Mouse (Mus musculus) limb, embryonic 13.5 days (tissue): Measurements from ENCODE around the gene Pik3ip1. TPM values are rescaled to one million over a fixed set of nuclear protein-coding genes. Genes with fewer than 3 reads are reported as not detected.

Experiments used
- ATAC-seq: fragments of 200-750 bp; cut with Nextera tagmentation; 2 replicates; pipeline ENCODE4 v1.8.0; 2017; ENCODE audit warnings: low read depth, moderate number of reproducible peaks, moderate TSS enrichment; ENCODE audit not compliant: low FRiP score
- H3K27ac ChIP-seq: fragments of 300-500 bp; sonication (generic); 2 replicates; pipeline ENCODE4 v1.5.1; 2015; ENCODE audit warnings: inconsistent platforms, mild to moderate bottlenecking, moderate library complexity
- H3K27me3 ChIP-seq: fragments of 300-500 bp; sonication (generic); 2 replicates; pipeline ENCODE4 v1.6.1; 2015; ENCODE audit warnings: mild to moderate bottlenecking, inconsistent platforms
- H3K36me3 ChIP-seq: fragments of 300-500 bp; sonication (generic); 2 replicates; pipeline ENCODE4 v1.6.1; 2015; ENCODE audit warnings: inconsistent platforms, mild to moderate bottlenecking, moderate library complexity
- H3K4me1 ChIP-seq: fragments of 300-500 bp; sonication (generic); 2 replicates; pipeline ENCODE4 v1.6.1; 2015; ENCODE audit warnings: inconsistent platforms
- H3K4me2 ChIP-seq: fragments of 300-500 bp; sonication (generic); replicated peaks from 2 replicates; pipeline ENCODE4 v1.6.1; 2015; ENCODE audit warnings: inconsistent platforms, mild to moderate bottlenecking, moderate library complexity
- H3K4me3 ChIP-seq: fragments of 300-500 bp; sonication (generic); 2 replicates; pipeline ENCODE4 v1.5.1; 2015; ENCODE audit warnings: moderate library complexity, mild to moderate bottlenecking, inconsistent platforms
- H3K9ac ChIP-seq: fragments of 300-500 bp; sonication (generic); 2 replicates; pipeline ENCODE4 v1.6.1; 2015; ENCODE audit warnings: mild to moderate bottlenecking, inconsistent platforms
- H3K9me3 ChIP-seq: fragments of 300-500 bp; sonication (generic); 2 replicates; pipeline ENCODE4 v1.6.1; 2016; ENCODE audit warnings: inconsistent platforms
- WGBS: fragments of 180-500 bp; shearing (Covaris S2); methylation state at CpG from one replicate; pipeline ENCODE4 v1.1.7; 2015; 5-methylcytosine and 5-hydroxymethylcytosine counted together
- polyA plus RNA-seq: library from polyadenylated mRNA; unstranded; fragments of >200 nt; fragmentation: Nextera tagmentation; extraction: Ambion mirVana; gene quantifications from 2 replicates; pipeline ENCODE4 v1.2.1, GENCODE M21; 2015

Pik3ip1 gene
- polyA plus RNA-seq, 1 experiment from 2014 or later = 17.2 TPM

DNA sequence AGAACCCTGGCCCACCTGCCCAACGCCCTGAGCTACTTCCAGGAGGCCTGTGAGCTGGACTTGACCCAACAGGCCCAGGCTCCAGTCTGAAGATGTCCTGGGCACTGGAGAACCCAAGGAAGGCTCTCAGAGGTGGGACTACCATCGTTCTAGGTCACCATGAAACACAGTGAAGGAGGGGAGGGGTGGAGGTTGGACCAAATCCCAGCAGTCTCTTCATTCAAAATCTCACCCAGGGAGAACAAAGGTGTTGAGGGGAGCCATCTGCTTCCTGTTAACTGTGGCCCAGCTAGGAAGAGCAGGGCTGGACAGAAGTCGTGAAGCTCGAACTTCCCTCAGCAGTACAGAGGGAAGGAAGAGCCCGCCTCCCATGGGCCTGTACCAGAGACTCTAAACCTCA, 59.8 kb downstream of the Pik3ip1 start:
- Histone ChIP-seq H3K4me1 (peaks cover 13% of the 10 kb centered on the region), H3K4me2 (no peak overlapping the region), H3K27me3 (no peaks in the 10 kb centered on the region), H3K36me3 (peaks cover 6% of the 10 kb centered on the region; the same call in 1 of the 2 replicates), H3K4me3 (no peak overlapping the region), H3K9me3 (no peaks in the 10 kb centered on the region), H3K27ac (no peak overlapping the region), H3K9ac (no peak overlapping the region)
- no peak for ATAC-seq
- WGBS = 53% methylated on average over 5 of the region's 5 CpGs

DNA sequence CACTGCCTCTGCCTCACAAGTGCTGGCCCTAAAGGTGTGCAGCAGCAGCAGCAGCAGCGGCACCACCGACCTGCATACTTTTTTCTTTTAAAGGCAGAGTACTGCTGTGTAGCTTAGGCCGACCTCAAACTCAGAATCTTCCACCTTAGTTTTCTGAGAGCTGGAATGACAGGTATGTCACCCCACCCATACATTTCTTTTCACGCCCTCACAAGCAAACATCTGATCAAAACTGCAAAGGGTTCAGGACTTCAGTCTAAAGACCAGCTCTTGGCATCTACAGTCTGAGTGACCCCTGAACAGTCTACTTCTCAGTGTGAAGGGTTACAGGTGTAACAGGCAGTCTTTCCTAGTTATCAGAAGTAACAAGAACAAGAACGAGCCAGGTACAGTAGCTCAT, 60.6 kb downstream of the Pik3ip1 start:
- 87% methylated on average over 5 of the region's 5 CpGs for WGBS
- H3K27me3 ChIP-seq = no peaks in the 10 kb centered on the region
- H3K36me3 ChIP-seq = peaks cover 6% of the 10 kb centered on the region; the same call in 1 of the 2 replicates
- H3K9me3 ChIP-seq = no peaks in the 10 kb centered on the region
- no peak overlapping the region for H3K4me3 ChIP-seq
- no peak overlapping the region for H3K27ac ChIP-seq
- no peak overlapping the region for H3K9ac ChIP-seq
- ATAC-seq = no peak
- peaks cover 13% of the 10 kb centered on the region for H3K4me1 ChIP-seq
- H3K4me2 ChIP-seq = no peak overlapping the region

DNA sequence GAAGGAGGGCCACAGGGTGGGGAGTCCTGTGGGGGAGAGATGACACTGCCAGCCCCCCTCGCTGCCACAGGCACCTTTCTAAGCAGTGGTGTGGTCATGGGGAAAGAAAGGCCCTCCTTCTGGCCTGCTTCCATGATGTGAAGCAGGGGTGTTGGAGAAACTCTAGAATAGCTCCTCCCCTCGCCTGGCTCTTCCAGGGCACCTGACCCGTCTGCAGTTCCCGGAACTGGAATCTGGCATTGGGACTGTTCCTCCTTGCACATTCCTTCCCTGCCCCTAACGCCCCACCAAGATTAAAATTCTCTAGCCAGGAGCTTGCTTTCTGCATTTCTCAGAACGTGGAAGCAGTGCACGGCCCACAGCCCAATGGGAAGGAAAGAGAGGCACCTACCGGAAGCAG, 62.3 kb downstream of the Pik3ip1 start:
- no peak for ATAC-seq
- H3K27ac ChIP-seq = peak overlapping the region; percentile 22; the same call in 1 of the 2 replicates

More for the DNA sequence above, 62.3 kb downstream of the Pik3ip1 start:
- WGBS = 70% methylated on average over 8 of the region's 8 CpGs
- Histone ChIP-seq H3K9me3 (no peaks in the 10 kb centered on the region), H3K9ac (0 out of 2 replicates have a peak overlapping the region, but pooled peaks have one; percentile 25), H3K4me3 (no peak overlapping the region), H3K4me1 (peaks cover 13% of the 10 kb centered on the region), H3K27me3 (no peaks in the 10 kb centered on the region), H3K4me2 (no peak overlapping the region), H3K36me3 (0 out of 2 replicates have a peak, but pooled peaks cover 2% of the 10 kb centered on the region)

Other genes with a start within 250 kb of the Pik3ip1 start
- 16.8 and 17.3 TPM in 2 replicates for gene Sfi1, start 136.9 kb upstream of the Pik3ip1 start, polyA plus RNA-seq
- gene Eif4enif1, start 128.0 kb upstream of the Pik3ip1 start, polyA plus RNA-seq = 62.1 and 68.8 TPM in 2 replicates
- 226 and 231 TPM in 2 replicates for gene Drg1, start 64.0 kb upstream of the Pik3ip1 start, polyA plus RNA-seq
- gene Patz1, start 41.5 kb upstream of the Pik3ip1 start, polyA plus RNA-seq = 45.5 and 48.7 TPM in 2 replicates
- 58.3 and 61.2 TPM in 2 replicates for gene Limk2, start 78.8 kb downstream of the Pik3ip1 start, polyA plus RNA-seq
- 39.0 and 41.3 TPM in 2 replicates for gene Rnf185, start 122.0 kb downstream of the Pik3ip1 start, polyA plus RNA-seq
- gene Pla2g3, start 157.9 kb downstream of the Pik3ip1 start, polyA plus RNA-seq = 0.22 and 0.38 TPM in 2 replicates
- 0.09 and 0.23 TPM in 2 replicates for gene Inpp5j, start 174.4 kb downstream of the Pik3ip1 start, polyA plus RNA-seq
- gene Selenom, start 184.3 kb downstream of the Pik3ip1 start, polyA plus RNA-seq = 142 and 153 TPM in 2 replicates
- 57.8 and 63.6 TPM in 2 replicates for gene Smtn, start 210.2 kb downstream of the Pik3ip1 start, polyA plus RNA-seq